Mouse (Mus musculus) liver, adult 2 months (tissue): ENCODE data around the gene Safb2.

ENCODE experiments used
- CTCF ChIP-seq: fragments of 200-500 bp; IDR thresholded peaks from 2 replicates; pipeline ENCODE4 v1.5.1; 2011; ENCODE audit warnings: low read depth, low read length, control low read depth
- POLR2A ChIP-seq: fragments of 200-500 bp; IDR thresholded peaks from 2 replicates; pipeline ENCODE4 v1.6.1; 2011; ENCODE audit warnings: low read length, control low read depth; ENCODE audit not compliant: insufficient read depth; ENCODE audit errors: extremely low read depth

DNA sequence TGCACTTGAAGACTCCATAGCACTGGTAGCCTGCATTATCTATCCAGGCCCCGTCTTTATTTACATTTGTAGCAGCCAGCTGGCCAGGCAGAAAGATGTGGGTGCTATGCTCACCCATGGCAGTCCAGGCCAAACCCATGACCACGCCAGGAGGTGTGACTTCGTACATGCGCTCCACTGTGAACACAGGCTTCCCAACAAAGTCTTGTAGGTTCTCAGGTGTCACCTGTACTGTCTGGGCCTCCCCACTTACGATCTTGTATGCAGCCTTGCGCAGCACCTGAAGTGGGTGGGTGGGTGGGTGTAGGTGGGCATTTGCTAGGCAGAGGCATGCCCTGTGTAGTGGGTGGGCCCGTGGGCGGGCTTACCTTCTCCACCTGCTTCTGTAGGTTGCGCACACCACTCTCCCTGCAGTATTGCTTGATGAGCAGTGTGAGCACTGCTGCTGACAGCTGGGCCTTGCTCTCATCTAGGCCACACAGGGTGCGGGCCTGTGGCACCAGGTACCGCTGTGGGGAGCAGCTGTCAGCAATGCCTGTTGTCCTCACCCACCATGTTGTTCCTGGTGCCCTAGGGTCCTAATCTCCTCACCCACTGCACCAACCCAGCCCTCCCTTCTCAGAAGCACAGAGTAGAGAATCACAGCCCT, 30.9 kb upstream of the Safb2 start:
- TF ChIP-seq POLR2A (no peak), CTCF (0 out of 2 replicates have a peak, but pooled peaks have one; percentile 1)
